Mouse (Mus musculus): ENCODE measurements around the gene Dock3.

GRCm38 (mm10) chr9:107236151-107236550, 4.4 kb upstream of the Dock3 start:
- TF ChIP-seq CTCF (conservative IDR thresholded peaks at IDR 0.05; ENCODE audit: insufficient read depth, insufficient read length, low read depth, low read length) (no peak), POLR2A (IDR thresholded peaks at IDR 0.05; ENCODE audit: low read depth, low read length) (no peak)
